Mouse (Mus musculus) embryonic facial prominence, embryonic 10.5 days (tissue): Measurements from ENCODE around the gene Clec2g. TPM values are rescaled to one million over a fixed set of nuclear protein-coding genes. Genes with fewer than 3 reads are reported as not detected.
"Not testable (repeated sequence)": the region's sequence is repeated elsewhere in the genome, so short reads cannot be mapped to it uniquely, and the experiment has no call there.

Experiments used
- DNase-seq: peaks from one replicate; pipeline ENCODE4 v3.0.0-alpha.2; 2017; ENCODE audit warnings: low spot score
- H3K27ac ChIP-seq: fragments of 300-500 bp; sonication (generic); replicated peaks from 2 replicates; pipeline ENCODE4 v1.5.1; 2016; ENCODE audit warnings: mild to moderate bottlenecking
- H3K27me3 ChIP-seq: fragments of 300-500 bp; sonication (generic); replicated peaks from 2 replicates; pipeline ENCODE4 v1.6.1; 2016; ENCODE audit warnings: low read depth, mild to moderate bottlenecking; ENCODE audit not compliant: poor library complexity, severe bottlenecking
- H3K36me3 ChIP-seq: fragments of 300-500 bp; sonication (generic); replicated peaks from 2 replicates; pipeline ENCODE4 v1.6.1; 2016; ENCODE audit warnings: mild to moderate bottlenecking, moderate library complexity
- H3K4me1 ChIP-seq: fragments of 300-500 bp; sonication (generic); 2 replicates; pipeline ENCODE4 v1.6.1; 2016
- H3K4me3 ChIP-seq: fragments of 300-500 bp; sonication (generic); 2 replicates; pipeline ENCODE4 v1.5.1; 2016; ENCODE audit warnings: mild to moderate bottlenecking, moderate library complexity
- H3K9me3 ChIP-seq: fragments of 300-500 bp; sonication (generic); 2 replicates; pipeline ENCODE4 v1.6.1; 2016; ENCODE audit warnings: mild to moderate bottlenecking
- WGBS: fragments of 180-500 bp; shearing (Covaris S2); methylation state at CpG from one replicate; pipeline ENCODE4 v1.1.7; 2016; 5-methylcytosine and 5-hydroxymethylcytosine counted together
- polyA plus RNA-seq: library from polyadenylated mRNA; unstranded; fragments of >200 nt; fragmentation: Nextera tagmentation; extraction: Ambion mirVana; gene quantifications from 2 replicates; pipeline ENCODE4 v1.2.1, GENCODE M21; 2016

The Clec2g gene
- polyA plus RNA-seq, 1 experiment from 2014 or later = not detected

GRCm38 (mm10) chr6:128974850-128975249, 40.7 kb downstream of the Clec2g start:
- not testable (repeated sequence) for H3K27ac ChIP-seq, H3K4me3 ChIP-seq, H3K4me1 ChIP-seq, DNase-seq, H3K9me3 ChIP-seq, H3K27me3 ChIP-seq, H3K36me3 ChIP-seq

GRCm38 (mm10) chr6:128976194-128976593, 42.0 kb downstream of the Clec2g start:
- no peaks in the 10 kb centered on the region for H3K9me3 ChIP-seq
- no peak overlapping the region for H3K27ac ChIP-seq
- H3K4me1 ChIP-seq = no peaks in the 10 kb centered on the region
- H3K36me3 ChIP-seq = no peaks in the 10 kb centered on the region
- no peaks in the 10 kb centered on the region for H3K27me3 ChIP-seq
- no peak overlapping the region for H3K4me3 ChIP-seq
- DNase-seq = no peak

GRCm38 (mm10) chr6:128981951-128982541, 47.9 kb downstream of the Clec2g start:
- WGBS = 91% methylated on average over 4 of the region's 4 CpGs
- not testable (repeated sequence) for H3K4me3 ChIP-seq, H3K27me3 ChIP-seq, H3K27ac ChIP-seq, DNase-seq, H3K4me1 ChIP-seq, H3K36me3 ChIP-seq, H3K9me3 ChIP-seq

- H3K27ac ChIP-seq = peak overlapping the region; percentile 81
- no peaks in the 10 kb centered on the region for H3K9me3 ChIP-seq
- H3K4me3 ChIP-seq = no peak overlapping the region
- no peaks in the 10 kb centered on the region for H3K27me3 ChIP-seq
- H3K36me3 ChIP-seq = no peaks in the 10 kb centered on the region
- DNase-seq = peak; percentile 21
- H3K4me1 ChIP-seq = peaks cover 36% of the 10 kb centered on the region
- 7% methylated on average over 2 of the region's 2 CpGs for WGBS
Observed at GRCm38 (mm10) chr6:128992337-128992736, 58.2 kb downstream of the Clec2g start.

GRCm38 (mm10) chr6:128992753-128993152, 58.6 kb downstream of the Clec2g start:
- Histone ChIP-seq H3K9me3 (no peaks in the 10 kb centered on the region), H3K4me1 (peaks cover 36% of the 10 kb centered on the region), H3K36me3 (no peaks in the 10 kb centered on the region), H3K4me3 (peak overlapping the region; percentile 34; the same call in 1 of the 2 replicates), H3K27ac (peak overlapping the region; percentile 81), H3K27me3 (no peaks in the 10 kb centered on the region)
- 24% methylated on average over 3 of the region's 3 CpGs for WGBS
- peak; percentile 40 for DNase-seq

GRCm38 (mm10) chr6:128993221-128993620, 59.0 kb downstream of the Clec2g start:
- WGBS = 27% methylated on average over 2 of the region's 2 CpGs
- H3K27me3 ChIP-seq = no peaks in the 10 kb centered on the region
- H3K9me3 ChIP-seq = no peaks in the 10 kb centered on the region
- H3K4me1 ChIP-seq = peaks cover 36% of the 10 kb centered on the region
- H3K36me3 ChIP-seq = no peaks in the 10 kb centered on the region
- H3K4me3 ChIP-seq = peak overlapping the region; percentile 34
- no peak for DNase-seq
- H3K27ac ChIP-seq = peak overlapping the region; percentile 81

- Histone ChIP-seq H3K27ac (no peak overlapping the region), H3K36me3 (no peaks in the 10 kb centered on the region), H3K9me3 (no peaks in the 10 kb centered on the region), H3K4me1 (peaks cover 36% of the 10 kb centered on the region), H3K4me3 (no peak overlapping the region), H3K27me3 (no peaks in the 10 kb centered on the region)
- 55% methylated on average over 4 of the region's 4 CpGs for WGBS
- no peak for DNase-seq
Observed at GRCm38 (mm10) chr6:128994336-128994735, 60.2 kb downstream of the Clec2g start.

GRCm38 (mm10) chr6:128994742-128995141, 60.6 kb downstream of the Clec2g start:
- no peaks in the 10 kb centered on the region for H3K9me3 ChIP-seq
- H3K27ac ChIP-seq = no peak overlapping the region
- no peak for DNase-seq
- H3K27me3 ChIP-seq = no peaks in the 10 kb centered on the region
- no peak overlapping the region for H3K4me3 ChIP-seq
- no peaks in the 10 kb centered on the region for H3K36me3 ChIP-seq
- WGBS = 38% methylated on average over 5 of the region's 5 CpGs
- H3K4me1 ChIP-seq = peaks cover 36% of the 10 kb centered on the region

GRCm38 (mm10) chr6:128995250-128996053, 61.3 kb downstream of the Clec2g start:
- 89% methylated on average over 7 of the region's 7 CpGs for WGBS
- Histone ChIP-seq H3K27ac (no peak overlapping the region), H3K9me3 (no peaks in the 10 kb centered on the region), H3K27me3 (no peaks in the 10 kb centered on the region), H3K36me3 (no peaks in the 10 kb centered on the region), H3K4me1 (peaks cover 36% of the 10 kb centered on the region), H3K4me3 (no peak overlapping the region)
- DNase-seq = no peak

GRCm38 (mm10) chr6:128996054-128996767, 62.0 kb downstream of the Clec2g start:
- Histone ChIP-seq H3K9me3 (no peaks in the 10 kb centered on the region), H3K27me3 (no peaks in the 10 kb centered on the region), H3K36me3 (no peaks in the 10 kb centered on the region), H3K4me3 (no peak overlapping the region), H3K27ac (peak overlapping the region; percentile 8; the same call in 1 of the 2 replicates), H3K4me1 (peaks cover 36% of the 10 kb centered on the region)
- no peak for DNase-seq
- WGBS = 77% methylated on average over 3 of the region's 3 CpGs

- H3K4me3 ChIP-seq = no peak overlapping the region
- peaks cover 34% of the 10 kb centered on the region for H3K4me1 ChIP-seq
- no peaks in the 10 kb centered on the region for H3K36me3 ChIP-seq
- no peaks in the 10 kb centered on the region for H3K27me3 ChIP-seq
- WGBS = 75% methylated on average over 13 of the region's 13 CpGs
- H3K27ac ChIP-seq = no peak overlapping the region
- no peaks in the 10 kb centered on the region for H3K9me3 ChIP-seq
- DNase-seq = peak; percentile 10
Observed at GRCm38 (mm10) chr6:128996768-128997442, 62.7 kb downstream of the Clec2g start.

- Histone ChIP-seq H3K4me1 (peaks cover 3% of the 10 kb centered on the region), H3K27ac (no peak overlapping the region), H3K9me3 (no peaks in the 10 kb centered on the region), H3K27me3 (no peaks in the 10 kb centered on the region), H3K4me3 (no peak overlapping the region), H3K36me3 (no peaks in the 10 kb centered on the region)
- no peak for DNase-seq
- 87% methylated on average over 2 of the region's 2 CpGs for WGBS
Observed at GRCm38 (mm10) chr6:129001392-129001791, 67.2 kb downstream of the Clec2g start.
